Mouse (Mus musculus) cerebellum, adult 9-10 months (tissue): ENCODE measurements around the gene Dhx15.
"Not testable (repeated sequence)": the region's sequence is repeated elsewhere in the genome, so short reads cannot be mapped to it uniquely, and the experiment has no call there.

ENCODE experiments used
- DNase-seq: peaks from one replicate; pipeline ENCODE4 v3.0.0; 2022

Dhx15 gene

GRCm38 (mm10) chr5:52190371-52191179 is at the start of gene Dhx15:
Gene Dhx15, minus strand, starts transcription at chr5:52190514.
- DNase-seq = peak; percentile 93

DNA sequence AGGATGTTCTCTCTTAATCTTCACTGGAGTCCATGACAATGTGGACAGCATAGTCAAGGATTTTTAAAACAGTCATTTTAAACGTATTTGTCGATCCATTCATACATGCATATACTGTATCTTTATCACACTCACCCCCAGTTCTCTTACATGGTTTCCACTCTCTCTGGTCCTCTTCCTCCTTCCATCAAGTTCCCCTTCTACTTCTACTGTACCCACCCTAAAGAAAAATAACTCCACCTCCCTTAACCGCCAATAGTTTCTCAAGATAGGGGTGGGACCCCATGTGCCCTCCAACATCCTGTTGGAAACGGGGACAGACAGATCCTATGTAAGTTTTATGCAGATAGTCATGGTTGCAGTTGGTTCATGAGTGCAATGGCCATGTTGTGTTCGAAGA is 48.6 kb upstream of the Dhx15 start:
- DNase-seq = no peak

GRCm38 (mm10) chr5:52237956-52238735 is 47.8 kb upstream of the Dhx15 start:
- DNase-seq = no peak

GRCm38 (mm10) chr5:52236585-52236984 is 46.3 kb upstream of the Dhx15 start:
- DNase-seq = not testable (repeated sequence)

GRCm38 (mm10) chr5:52234570-52234969 is 44.3 kb upstream of the Dhx15 start:
- no peak for DNase-seq

DNA sequence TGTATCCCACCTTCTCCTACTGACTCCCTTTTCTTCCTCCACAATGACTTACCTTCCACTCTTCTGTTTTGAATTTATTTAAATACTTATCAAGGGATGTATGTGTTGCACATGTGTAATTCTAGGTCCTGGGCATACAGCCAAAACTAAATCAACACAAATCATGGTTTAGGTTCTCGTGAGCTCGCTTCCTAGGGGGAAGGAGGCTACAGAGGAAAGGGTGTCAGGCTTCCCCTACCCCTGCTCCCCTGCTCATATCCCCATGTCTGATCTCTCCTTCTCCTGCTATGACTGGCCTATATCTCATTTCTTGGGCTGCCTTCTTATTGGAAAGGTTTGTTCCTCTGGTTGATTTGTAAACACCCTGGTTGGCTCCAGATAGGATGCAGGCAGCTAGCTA is 43.6 kb upstream of the Dhx15 start:
- no peak for DNase-seq

GRCm38 (mm10) chr5:52232611-52233010 is 42.3 kb upstream of the Dhx15 start:
- DNase-seq = no peak

DNA sequence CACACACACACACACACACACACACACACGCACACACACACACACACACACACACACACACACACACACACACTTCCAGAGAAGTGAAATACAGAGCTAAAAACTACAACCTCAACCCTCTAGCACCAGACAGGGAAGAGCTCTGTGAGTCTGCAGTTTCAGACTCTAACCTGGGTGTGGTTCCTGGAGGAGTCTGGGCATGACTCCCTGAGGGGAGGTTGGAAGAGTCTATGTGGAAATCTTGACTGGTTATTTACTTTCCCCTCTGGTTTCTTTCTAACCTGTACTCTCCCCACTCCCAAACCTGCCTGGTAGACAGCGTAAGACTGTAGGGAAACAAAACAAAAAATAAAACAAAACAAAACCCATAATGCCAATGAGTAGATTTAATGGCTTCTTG is 41.9 kb upstream of the Dhx15 start:
- no peak for DNase-seq

- no peak for DNase-seq
Observed at GRCm38 (mm10) chr5:52230466-52230865, 40.2 kb upstream of the Dhx15 start.

DNA sequence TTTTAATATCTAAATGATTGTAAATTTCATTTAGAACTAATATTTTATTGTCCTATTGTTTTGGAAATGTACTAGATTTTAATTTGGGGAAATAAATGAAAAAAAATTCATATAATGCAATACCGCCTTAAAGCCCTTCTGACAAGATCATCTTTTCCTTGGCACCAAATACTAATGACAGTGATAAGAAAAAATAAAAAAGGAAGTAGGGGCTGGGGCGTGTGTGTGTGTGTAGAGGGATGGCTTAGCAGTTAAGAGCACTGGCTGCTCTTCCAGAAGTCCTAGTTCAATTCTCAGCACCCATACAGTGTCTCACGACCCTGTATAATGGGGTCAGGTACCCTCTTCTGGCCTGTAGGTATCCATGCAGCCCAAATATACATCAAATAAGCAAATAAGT is 36.4 kb upstream of the Dhx15 start:
- no peak for DNase-seq

GRCm38 (mm10) chr5:52221596-52221995 is 31.3 kb upstream of the Dhx15 start:
- DNase-seq = no peak

GRCm38 (mm10) chr5:52220013-52220804 is 29.9 kb upstream of the Dhx15 start:
- no peak for DNase-seq

GRCm38 (mm10) chr5:52218238-52218637 is 27.9 kb upstream of the Dhx15 start:
- no peak for DNase-seq

GRCm38 (mm10) chr5:52213143-52213900 is 23.0 kb upstream of the Dhx15 start:
- no peak for DNase-seq

DNA sequence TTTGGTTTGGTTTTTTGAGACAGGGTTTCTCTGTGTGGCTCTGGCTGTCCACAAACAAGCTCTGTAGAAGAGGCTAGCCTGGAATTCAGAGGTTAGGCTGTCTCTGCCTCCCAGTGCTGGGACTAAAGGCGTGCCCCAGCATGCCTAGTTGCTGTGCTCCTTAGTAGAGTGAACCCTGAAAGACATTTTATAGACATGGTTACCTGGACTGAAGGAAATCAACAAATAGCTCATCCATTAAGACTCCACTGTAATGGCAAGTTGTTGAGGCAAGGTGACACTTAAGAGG is 810 bp upstream of the Dhx15 start:
- peak; percentile 26 for DNase-seq

GRCm38 (mm10) chr5:52189664-52190365 is 499 bp downstream of the Dhx15 start:
- DNase-seq = peak; percentile 60

- DNase-seq = no peak
Observed at GRCm38 (mm10) chr5:52188206-52188605, 2.1 kb downstream of the Dhx15 start.

DNA sequence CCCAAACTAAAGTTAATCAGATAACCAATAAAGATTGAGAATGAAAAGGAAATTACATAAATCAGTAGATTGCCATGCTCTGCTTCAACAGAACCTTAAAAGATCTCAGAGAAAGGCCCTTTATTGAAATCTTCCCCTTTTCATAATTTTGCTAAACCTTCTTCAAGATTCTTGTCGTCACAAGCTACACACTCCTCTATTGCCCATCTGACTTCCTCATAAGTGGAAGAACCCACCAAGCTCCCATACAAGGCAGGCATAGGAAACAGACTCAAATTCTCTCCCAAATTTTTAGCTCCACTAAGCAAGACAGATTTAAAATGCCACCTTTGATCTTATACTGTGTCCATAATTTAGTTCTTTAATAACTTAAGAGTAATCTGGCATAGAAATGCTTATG is 13.0 kb downstream of the Dhx15 start:
- no peak for DNase-seq

- no peak for DNase-seq
Observed at GRCm38 (mm10) chr5:52168468-52168867, 21.8 kb downstream of the Dhx15 start.

GRCm38 (mm10) chr5:52149138-52149537 is 41.2 kb downstream of the Dhx15 start:
- DNase-seq = no peak

DNA sequence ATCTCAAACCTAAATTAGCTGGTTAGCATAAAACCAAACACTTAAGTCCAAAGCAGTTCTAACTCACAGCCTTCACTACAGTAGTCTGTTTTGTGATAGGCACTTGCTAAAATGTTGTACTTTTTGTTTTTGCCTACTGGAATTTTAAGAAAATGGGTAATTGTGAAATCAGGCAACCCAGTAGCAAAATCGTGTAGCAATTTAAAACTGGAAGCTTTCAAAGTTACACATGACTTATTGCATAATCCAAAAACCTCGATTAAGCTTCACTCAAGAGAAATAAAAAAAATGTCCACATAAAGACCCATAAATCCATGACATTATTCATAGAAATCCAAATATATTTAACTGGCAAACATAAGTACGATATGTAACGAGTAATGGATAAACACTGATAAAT is 43.2 kb downstream of the Dhx15 start:
- no peak for DNase-seq

- no peak for DNase-seq
Observed at GRCm38 (mm10) chr5:52145684-52146083, 44.6 kb downstream of the Dhx15 start.
